Mouse (Mus musculus): ENCODE data around the gene Pcyt1a. TPM values are rescaled to one million over a fixed set of nuclear protein-coding genes. Genes with fewer than 3 reads are reported as not detected.

The Pcyt1a gene
- polyA plus RNA-seq (2017; shearing (Covaris generic)), result 1 to 10 TPM; 6.0 to 9.3 (median 6.5) TPM

DNA sequence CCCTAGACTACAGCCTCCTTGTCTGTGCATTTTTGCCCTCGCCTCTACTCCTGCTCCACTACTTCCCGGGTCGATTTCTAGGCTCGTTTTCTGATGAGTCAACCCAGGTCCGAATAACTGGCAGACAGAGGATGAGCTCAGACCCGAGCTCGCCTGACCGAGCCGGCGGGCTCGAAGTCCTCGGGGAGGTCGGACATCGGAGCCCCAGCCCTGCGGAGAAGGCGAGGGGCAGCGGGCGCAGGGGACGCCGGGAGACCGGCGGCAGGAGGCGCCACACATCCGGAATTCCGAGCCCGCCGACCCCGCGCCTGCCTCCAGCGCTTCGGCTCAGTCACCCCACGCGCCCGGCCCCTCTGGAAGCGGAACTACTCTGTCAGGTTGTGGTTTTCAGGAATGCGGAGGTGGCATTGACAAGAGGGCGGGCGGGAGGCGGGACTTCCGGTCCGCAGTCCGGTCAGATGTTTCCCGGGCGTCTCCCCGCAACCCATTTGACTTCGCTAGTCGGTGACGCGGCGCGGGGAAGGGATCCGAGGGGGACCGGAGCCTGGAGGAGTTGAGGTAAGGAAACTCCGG lies at the start of gene Pcyt1a:
TSS of gene Pcyt1a (plus strand) at position 448 of the 573 bp plus-strand sequence.
- ATAC-seq, result peak; percentile 80

DNA sequence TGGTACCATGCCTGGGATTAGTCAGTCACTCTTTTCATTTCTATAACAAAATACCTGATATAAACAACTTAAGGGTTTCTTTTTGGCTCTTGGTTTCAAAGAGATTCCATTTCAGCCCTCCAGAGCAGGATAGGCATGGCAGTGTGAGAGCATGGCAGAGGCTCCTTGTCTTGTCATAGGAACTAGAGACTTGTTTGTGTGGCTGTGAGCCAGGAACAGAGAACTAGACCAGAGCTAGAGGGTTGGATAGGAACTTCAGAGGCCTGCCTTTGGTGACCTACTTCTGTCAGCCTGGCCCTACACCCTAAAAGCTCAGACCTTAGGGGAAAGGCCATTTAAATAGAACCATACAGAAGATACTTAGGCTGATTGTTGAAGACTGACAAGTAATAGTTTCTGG lies 47.8 kb upstream of the Pcyt1a start:
- ATAC-seq, result no peak

DNA sequence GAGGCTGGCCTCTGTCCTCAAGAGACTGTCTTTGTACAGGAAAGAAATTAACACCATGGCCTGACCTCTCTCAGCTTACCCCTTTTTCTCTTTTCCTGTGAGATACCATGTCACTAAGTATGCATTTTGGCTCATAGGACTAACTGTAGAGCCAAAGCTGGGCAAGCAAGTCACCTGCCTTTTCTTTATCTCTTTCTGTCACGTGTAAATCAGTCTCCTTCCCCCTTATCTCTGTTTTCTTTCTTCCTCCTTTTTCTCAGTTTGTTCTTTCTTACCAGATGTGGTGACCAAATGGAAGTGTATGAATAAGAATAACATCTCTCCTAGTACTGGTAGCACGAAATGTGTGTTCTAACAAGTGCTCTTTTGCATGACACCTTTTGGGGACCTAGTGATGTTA lies 45.8 kb upstream of the Pcyt1a start:
- ATAC-seq, result no peak

DNA sequence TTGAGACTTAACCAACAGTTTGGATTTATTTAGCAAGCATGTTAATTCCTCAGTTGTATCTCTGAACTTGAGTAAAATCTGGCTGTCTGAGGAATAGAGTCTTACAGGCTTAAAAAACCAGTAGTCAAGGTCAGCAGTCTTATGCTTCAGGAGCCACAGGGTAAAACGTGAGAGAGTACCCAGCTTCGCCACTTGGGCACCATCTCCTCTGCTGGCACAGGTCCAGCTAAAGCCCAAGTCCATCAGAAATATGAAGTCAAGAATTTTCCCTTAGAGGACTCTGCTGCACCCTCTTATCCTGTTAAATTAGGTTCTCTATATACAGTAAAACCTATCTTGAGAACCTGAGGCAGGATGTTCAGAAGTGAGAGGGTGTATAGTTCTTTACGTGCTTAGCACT lies 43.9 kb upstream of the Pcyt1a start:
- no peak for ATAC-seq

DNA sequence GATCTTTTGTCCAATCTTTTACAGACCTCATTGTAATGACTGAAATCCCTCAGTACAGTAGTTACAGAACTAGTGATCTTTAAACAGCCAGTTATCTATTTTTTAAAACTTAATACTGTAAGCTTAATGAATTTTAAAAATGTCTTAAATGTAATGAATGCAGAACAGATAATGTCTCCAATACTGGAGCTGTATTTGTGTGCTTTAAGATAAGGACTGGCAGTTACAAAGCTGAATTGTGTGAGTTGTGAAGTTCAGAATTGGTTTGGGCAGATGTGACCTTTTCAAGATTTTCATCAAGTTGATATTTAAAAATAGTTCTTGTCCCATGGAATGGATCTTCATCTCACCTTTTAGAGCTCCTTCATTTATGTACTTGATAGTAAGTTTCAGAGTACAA lies 41.7 kb upstream of the Pcyt1a start:
- ATAC-seq, result no peak

DNA sequence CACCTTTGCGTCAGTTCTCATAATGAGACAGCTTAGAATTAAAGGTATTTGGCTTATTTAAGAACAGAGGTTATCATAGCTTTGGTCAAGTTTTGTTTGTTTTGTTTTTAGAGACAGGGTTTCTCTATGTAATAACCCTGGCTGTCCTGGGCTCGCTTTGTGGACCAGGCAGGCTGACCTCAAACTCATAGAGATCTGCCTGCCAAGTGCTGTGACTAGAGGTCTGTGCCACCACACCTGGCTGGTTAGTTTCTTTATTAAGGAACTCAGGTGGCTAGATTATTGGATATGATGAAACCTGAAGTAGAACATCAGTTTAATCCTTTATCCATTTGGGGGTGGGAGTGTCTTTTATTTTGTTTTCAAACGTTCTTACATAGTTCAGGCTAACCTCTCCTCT lies 40.9 kb upstream of the Pcyt1a start:
- no peak for ATAC-seq

DNA sequence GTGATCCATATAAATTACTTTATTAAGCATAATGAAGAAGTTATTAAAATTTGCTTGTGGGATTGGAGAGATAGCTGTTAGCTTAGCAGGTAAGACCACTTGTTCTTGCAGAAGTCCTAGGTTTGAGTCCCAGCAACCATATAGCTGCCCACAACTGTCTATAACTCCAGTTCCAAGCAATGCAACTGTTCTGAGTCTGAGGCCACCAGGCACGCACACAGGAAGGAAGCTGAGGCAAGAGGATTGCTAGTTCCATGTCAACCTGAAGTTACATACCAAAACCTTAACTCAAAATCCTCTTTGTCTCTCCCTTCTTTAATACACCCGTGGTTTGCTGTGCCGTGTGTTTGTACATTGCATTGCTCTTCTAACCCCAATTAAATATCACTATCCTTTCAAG lies 39.8 kb upstream of the Pcyt1a start:
- no peak for ATAC-seq

DNA sequence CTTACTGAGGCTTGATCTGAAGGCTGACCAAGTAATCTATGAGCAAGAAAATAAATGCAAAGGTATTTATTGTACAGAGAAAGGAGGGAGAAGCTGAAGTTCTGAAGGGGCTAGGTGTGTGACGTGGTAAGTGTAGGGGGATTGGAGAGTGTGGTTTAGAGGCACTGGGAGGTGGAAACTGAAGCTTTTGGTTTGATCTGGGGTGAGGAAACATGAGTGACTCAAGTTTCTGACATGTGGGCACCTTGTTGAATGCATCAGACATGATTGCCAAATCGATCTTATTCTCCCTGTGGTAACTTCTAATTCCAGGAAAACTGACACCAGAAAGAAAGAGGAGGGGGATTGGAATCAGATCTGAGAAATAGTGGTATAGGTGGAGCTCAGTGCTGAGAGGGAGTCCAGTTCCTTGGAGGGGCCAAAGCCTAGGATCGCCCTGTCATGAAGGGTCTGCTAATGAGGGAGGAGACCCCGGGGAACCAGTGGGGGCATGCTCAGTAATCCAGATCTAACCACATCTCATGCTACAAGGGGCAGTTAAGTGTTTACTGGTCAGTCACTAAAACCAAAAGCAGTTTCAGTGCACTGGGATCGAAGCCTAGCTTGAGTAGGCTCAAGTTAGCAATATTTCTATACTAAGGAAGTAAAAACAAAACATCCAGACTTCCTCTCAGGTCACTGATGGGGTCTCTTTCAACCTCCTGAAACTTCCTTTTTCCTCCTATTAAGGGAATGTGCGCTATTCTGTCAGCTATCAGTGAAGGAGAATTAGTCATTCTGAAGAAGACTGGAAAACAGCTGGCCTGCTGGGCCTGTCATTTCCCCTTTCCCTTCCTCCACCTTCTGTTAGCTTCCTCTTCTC lies 34.8 kb upstream of the Pcyt1a start:
- ATAC-seq, result no peak

DNA sequence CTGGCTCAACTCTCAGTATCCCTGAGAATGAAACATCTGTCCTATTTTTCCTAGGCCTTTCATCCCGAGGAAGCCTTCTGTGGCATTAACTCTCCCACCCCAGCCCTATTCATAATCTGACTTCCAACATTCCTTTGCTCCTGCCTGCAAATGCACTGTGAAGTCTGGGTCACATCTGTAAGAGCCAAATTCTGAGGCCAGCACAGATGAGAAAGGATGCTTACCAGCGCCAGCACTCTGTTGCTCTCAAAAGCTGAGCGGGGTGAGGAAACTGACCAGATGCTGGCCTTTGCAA lies 34.2 kb upstream of the Pcyt1a start:
- ATAC-seq, result no peak

DNA sequence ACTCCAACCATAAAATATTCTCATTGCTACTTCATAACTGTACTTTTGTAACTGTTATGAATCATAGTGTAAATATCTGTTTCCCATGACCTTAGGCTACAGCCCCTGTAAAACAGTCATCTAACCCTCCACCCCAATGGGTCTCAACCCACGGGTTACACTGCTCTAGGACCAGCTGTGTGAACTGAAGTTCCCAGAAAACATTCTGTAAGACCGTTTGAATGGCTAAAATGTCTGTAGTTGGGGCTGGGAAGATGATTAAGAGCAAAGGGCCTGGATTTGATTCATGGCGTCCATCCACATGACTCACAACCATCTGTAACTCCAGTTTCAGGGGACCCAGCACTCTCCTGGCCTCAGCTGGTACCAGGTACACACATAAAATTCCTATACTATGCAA lies 32.5 kb upstream of the Pcyt1a start:
- ATAC-seq, result no peak

DNA sequence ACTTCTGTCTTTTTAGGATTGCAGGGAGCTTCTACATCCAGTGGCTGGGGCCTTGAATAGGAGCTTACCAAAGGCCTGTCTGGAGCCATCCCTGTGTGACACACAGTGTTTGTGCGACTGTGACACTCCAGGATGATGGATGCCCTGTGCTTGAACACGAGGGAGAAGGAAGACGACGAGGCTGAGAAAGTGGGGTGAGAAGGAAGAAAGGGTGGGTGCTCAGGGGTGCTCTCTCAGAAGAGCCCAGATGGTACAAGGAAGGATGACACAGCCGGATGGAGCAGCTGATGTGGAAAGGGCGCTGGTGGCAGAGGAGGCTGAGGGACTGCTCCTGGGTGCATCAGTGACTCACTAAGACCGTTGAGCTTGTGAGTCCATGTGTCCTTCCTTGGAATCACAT lies 30.5 kb upstream of the Pcyt1a start, which contains the start of gene Tm4sf19:
TSS of gene Tm4sf19 (plus strand) at position 240 of the 400 bp plus-strand sequence.
- no peak for ATAC-seq

DNA sequence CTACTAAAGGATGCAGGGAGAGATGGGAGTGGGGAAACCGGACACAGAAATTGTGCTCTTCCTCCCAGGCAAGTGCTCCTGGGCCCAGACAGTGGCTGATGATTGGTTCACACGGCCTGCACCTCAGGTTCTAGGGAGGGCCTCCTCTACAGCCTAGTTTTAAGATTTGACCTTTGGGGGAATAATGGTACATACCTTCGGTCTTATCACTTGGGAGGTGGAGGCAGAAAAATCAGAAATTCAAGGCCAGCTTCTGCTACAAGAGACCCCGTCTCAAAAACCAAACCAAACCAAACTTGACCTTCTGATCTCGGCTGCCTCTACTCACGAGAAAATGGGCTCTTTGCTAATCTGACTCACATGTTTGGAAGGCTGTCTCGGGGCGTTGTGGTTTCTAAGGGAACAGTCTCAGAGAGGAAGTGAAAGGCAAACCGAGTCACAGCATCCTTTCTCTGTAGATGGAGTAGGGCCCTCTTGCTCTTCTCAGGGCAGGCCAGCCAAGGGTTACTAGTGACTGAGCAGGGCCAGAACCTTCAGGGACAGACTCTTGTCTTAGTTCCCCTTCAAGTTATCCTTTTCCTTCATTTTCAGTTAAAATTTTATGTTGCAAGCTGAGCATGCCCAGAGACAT lies 29.3 kb upstream of the Pcyt1a start:
- ATAC-seq, result no peak

DNA sequence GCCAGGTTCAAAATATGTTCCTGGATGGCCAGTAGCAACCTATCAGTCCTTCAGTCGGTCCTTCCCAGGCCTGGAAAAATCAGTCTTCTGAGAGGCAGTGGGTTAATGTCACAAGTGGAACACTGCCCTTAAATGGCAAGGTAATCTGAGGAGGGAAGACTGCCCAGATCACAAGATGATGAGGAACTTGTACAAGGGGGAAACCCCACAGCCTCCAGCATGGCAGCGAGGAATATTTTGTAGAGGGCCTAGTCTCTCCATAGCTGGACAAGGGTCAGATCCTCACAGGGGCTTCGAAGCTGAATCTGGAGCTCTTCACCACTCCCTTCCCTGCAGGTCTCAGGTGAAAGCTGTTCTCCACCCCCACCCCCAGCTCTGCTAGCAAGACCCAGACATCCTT lies 27.9 kb upstream of the Pcyt1a start:
- no peak for ATAC-seq

DNA sequence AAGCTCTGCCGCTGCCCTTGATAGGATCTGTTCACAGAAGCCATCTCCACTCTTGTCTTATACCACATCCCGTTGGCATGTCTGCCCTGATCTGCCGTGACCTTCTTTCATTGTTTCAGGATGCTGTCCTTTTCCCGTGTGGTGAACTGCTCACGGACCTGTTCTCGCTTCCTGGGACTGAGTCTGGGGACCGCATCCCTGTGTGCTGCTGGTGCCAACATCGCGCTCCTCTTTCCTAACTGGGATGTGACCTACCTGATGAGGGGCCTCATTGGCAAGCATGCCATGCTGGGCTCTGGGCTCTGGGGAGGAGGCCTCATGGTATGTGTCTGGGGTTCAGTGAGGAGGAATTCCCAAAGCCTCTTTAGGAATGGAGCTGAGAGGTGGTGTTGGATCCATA lies 25.0 kb upstream of the Pcyt1a start:
- ATAC-seq, result no peak

DNA sequence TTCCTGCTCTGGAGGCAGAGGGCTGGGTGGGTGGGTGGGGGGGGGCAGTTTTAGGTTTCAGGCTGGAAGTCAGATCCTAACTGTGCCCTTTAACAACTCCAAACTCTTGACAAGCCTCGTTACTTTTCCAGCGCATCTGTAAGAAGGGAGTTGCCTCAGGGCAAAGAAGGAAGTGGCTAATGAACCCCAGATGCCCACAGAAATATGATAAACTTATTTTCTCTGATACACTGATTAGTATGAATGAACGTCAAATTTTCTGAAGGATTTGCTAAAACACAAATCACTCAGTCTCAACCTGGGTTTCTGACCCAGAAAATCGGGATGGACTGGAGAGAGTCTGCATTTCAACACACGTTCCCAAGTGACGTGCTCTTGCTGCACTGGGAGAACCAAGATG lies 24.1 kb upstream of the Pcyt1a start:
- ATAC-seq, result no peak

DNA sequence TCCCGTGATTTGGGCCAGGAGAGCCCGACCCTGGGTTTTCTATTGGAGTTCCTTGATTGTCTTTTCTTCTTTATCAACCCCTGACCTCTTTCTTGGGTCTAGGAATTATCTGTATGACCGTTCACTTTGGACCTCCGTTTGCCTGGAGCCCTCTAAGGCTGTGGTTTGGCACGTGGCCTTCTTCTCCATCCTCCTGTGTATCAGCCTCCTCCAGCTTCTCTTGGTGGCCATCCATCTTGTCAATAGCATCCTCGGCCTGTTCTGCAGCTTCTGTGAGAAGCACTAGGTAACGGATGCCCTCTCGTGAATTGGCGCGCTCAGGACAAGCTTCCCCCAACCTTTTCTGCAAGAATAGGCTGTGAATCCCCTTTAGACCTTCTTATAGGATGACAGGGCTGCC lies 23.0 kb upstream of the Pcyt1a start:
- ATAC-seq, result no peak

DNA sequence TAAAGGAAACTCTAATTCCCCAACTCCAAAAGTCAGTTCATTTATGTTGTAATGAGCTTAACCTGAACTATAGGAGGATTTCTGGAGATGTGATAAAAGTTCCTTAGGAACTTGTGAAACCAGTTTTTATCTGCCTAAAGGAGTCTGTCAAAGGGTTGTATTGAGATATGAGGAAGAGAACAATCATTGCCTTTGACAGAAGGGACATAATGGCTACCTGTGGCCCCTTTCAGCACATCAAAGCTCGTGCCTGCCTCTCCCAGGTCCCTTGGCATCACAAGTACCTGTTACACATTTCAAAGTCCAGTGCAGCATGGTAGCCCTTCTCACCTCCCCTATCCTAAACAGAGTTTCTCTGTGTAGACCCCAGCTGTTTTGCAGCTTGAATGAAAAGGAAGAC lies 13.3 kb upstream of the Pcyt1a start:
- ATAC-seq, result no peak

DNA sequence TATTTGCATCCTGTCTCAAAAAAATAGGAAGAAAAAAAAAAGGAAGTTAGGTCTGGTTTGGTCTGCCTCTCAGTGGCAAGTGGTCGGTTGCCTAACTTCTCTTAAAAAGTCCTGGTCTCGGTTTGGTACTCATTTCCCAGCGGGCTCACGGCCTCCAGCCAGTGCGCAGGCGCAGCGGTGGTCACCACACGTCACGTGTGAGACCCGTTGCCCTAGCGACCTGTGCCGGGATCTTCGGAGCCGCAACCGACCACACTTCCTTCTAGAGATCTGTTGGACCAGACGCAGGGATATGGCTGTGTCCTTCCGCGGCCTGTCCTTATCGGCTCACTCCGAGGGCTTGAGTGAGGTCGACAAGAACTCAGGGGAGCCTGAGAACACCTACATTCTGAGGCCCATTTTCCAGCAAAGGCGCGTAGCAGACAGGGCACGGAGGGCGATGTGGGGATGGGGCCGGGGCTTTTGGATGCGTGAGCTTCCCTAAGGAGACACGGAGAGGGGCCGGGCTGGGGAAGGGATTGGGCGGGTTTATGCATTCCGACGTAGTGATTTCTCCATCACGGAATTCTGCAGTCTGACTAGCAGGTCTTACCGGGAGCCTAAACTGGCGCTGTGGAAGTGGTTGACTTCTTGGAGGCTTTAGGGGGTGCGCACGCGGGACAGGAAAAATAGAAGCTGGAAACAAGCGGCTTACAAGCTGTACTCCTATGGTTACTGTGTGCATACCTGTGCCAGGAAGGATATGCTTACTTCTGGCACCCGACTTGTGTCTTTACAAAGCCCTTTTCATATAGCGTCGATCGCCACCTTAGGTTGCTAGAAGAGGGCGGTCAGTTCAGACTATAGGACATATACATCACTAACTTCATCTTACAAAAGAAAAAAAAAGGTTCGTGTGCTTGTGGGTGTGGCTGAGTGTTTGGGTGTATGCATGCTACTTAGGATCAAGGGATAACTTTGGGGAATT lies 10.9 kb upstream of the Pcyt1a start, which contains the start of gene Tctex1d2:
TSS of gene Tctex1d2 (plus strand) at position 186 of the 967 bp plus-strand sequence.
- ATAC-seq, result peak; percentile 96

DNA sequence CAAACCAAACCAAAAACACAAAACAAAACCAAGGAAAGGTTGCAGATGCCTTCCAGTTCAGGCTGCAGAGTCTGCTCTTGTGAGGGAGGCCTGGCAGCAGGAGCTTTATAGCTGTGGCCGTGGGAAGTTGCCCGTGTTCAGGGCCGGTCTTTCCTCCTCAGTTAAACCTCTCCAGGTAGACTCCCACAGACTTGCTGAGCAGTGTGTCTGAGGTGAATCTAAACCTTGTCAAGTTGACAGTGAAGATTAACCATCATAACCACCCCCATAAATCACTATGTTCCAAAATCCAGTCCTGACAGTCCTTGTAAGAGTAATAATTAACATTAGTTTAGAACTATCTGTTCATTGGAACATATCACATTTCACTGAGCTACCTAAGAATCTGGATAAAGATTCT lies 3.2 kb upstream of the Pcyt1a start:
- ATAC-seq, result no peak

DNA sequence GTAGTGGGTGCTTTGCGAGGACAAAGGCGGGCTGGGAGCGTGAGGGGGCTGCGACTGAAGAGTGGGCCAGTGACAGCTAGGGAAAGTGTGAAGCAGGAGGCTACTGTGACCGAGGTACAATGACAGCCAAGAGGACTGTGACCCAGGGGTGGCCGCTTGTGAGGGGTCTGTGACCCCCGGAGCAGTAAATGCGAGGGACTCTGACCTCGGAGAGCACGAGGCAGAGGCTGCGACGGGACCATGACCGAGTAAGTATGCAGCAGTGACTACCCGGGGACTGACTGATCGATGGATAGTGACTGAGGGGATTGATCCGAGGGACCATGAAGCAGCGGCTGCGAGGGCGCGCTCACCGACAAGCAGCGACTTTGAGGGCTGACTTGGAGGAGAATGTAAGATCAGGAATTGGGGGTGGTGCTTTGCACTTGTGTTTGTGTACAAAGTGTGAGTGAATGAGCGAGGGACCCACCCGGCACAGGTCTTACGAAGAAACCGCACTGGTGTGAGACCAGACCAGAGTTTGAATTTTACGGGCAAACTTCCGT lies 398 bp downstream of the Pcyt1a start:
- ATAC-seq, result peak; percentile 33

DNA sequence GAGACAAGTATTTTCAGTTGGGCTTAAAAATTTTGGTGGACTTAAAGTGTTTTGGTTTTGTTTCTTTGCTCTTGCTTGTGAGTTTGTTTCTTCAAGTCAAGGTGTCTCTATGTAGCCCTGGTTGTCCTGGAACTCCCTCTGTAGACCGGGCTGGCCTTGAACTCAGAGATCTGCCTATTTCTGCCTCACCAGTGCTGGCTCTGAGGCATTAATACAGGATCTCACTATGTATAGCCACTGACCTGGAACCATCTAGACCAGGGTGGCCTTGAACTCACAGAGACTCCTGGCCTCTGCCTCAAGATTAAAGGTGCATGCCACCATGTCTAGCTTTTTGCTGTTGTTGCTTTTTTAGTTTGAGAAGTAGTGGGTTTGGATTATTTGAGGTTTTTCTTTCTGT lies 1.2 kb downstream of the Pcyt1a start:
- no peak for ATAC-seq

DNA sequence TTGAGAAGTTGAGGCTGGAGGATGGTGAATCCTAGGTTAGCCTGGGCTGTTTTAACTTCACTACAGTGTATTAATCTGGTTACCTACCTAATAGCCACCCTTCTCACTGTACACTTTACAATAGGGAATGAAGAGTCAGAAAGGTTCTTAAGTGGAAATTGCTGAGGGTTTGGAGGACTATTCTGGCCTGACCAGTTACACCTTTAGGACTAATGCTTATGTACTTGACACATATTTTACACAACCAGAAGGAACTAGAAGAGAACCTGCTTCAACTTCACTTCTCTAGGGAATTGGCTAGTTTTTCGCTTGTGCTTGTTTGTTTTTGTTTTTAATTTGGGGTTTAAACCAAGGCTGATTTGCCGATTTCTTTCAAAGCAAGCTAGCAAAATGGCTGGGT lies 2.4 kb downstream of the Pcyt1a start:
- ATAC-seq, result no peak

DNA sequence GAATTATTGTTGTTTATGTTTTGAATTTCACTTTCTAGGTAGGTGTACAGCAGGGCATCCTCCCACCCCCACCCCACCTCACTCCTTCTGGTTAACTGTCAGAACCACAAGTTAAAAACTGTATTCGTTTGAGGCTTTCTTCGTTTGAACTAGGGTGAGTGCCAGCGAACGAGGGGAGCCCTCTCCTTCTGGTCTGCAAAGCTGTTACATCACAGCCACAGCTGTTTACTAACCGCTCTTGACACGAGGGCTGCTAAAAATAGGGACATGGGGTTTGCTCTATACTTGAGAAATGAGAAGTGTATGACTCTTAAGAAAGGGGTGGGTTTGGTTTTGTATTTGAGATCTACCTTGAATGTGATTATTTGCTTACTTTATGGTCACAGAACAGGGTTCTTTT lies 3.3 kb downstream of the Pcyt1a start:
- ATAC-seq, result no peak

Measured in inflammation-experienced regulatory T-cells, adult 6 months (primary cell).